Mouse (Mus musculus) MEL (cell line): Measurements from ENCODE around the gene Ppp1r9b. TPM values are rescaled to one million over a fixed set of nuclear protein-coding genes. Genes with fewer than 3 reads are reported as not detected.

Experiments used
- DNase-seq: peaks from one replicate; pipeline ENCODE4 v3.0.0; 2011; ENCODE audit warnings: low read depth, low spot score
- H3K27ac ChIP-seq: 2 replicates; pipeline ENCODE4 v1.5.1; 2012; ENCODE audit warnings: low read depth, mild to moderate bottlenecking, control low read depth, low read length, moderate library complexity; ENCODE audit not compliant: control insufficient read depth
- H3K27me3 ChIP-seq, 2 experiments: fragments of 150-350 bp in 1 of 2; sonication (generic) in 1 of 2; 2 replicates each; pipeline ENCODE4 v1.6.1; 2012; ENCODE audit warnings: low read length in 2 of 2, mild to moderate bottlenecking in 2 of 2, improper control_type of control experiment in 1 of 2, moderate library complexity in 1 of 2; ENCODE audit not compliant: insufficient read depth in 2 of 2, control insufficient read depth in 1 of 2
- H3K36me3 ChIP-seq, 2 experiments: 2 replicates each; pipeline ENCODE4 v1.6.1; 2012 to 2014; ENCODE audit warnings: low read length in 2 of 2, improper control_type of control experiment in 1 of 2, inconsistent platforms in 1 of 2, mild to moderate bottlenecking in 1 of 2; ENCODE audit not compliant: insufficient read depth in 2 of 2, control insufficient read depth in 1 of 2
- H3K4me1 ChIP-seq, 2 experiments: fragments of 150-350 bp in 1 of 2; sonication (generic) in 1 of 2; 2 replicates each; pipeline ENCODE4 v1.6.1; 2012; ENCODE audit warnings: low read length in 2 of 2, improper control_type of control experiment in 1 of 2, mild to moderate bottlenecking in 1 of 2; ENCODE audit not compliant: insufficient read depth in 2 of 2, control insufficient read depth in 1 of 2
- H3K4me3 ChIP-seq, 2 experiments: fragments of 150-350 bp in 1 of 2; sonication (generic) in 1 of 2; 2 replicates each; pipeline ENCODE4 v1.5.1; 2012; ENCODE audit warnings: low read depth in 2 of 2, low read length in 2 of 2, mild to moderate bottlenecking in 2 of 2, moderate library complexity in 2 of 2, control low read depth in 1 of 2, improper control_type of control experiment in 1 of 2; ENCODE audit not compliant: control insufficient read depth in 1 of 2, insufficient read depth in 1 of 2
- H3K79me2 ChIP-seq: 2 replicates; pipeline ENCODE4 v1.6.1; 2012; ENCODE audit warnings: mild to moderate bottlenecking, low read length, moderate library complexity; ENCODE audit not compliant: control insufficient read depth, poor library complexity, insufficient read depth
- H3K9ac ChIP-seq: 2 replicates; pipeline ENCODE4 v1.6.1; 2012; ENCODE audit warnings: low read depth, mild to moderate bottlenecking, control low read depth, low read length, moderate library complexity; ENCODE audit not compliant: control insufficient read depth, poor library complexity, severe bottlenecking
- H3K9me3 ChIP-seq: fragments of 150-350 bp; sonication (generic); replicated peaks from 2 replicates; pipeline ENCODE4 v1.6.1; 2012; ENCODE audit warnings: mild to moderate bottlenecking, low read length, improper control_type of control experiment, moderate library complexity; ENCODE audit not compliant: insufficient read depth
- BHLHE40 ChIP-seq: IDR thresholded peaks from 2 replicates; pipeline ENCODE4 v1.6.1; 2012; ENCODE audit warnings: low read depth, mild to moderate bottlenecking, inconsistent platforms, low read length, improper control_type of control experiment, borderline replicate concordance
- CHD2 ChIP-seq: IDR thresholded peaks from 2 replicates; pipeline ENCODE4 v1.6.1; 2011; ENCODE audit warnings: low read length, improper control_type of control experiment
- ELF1 ChIP-seq: IDR thresholded peaks from 2 replicates; pipeline ENCODE4 v1.6.1; 2014; ENCODE audit warnings: low read depth, mild to moderate bottlenecking, inconsistent platforms, low read length, improper control_type of control experiment, moderate library complexity
- JUND ChIP-seq: IDR thresholded peaks from 2 replicates; pipeline ENCODE4 v1.6.1; 2011; ENCODE audit warnings: low read depth, mild to moderate bottlenecking, improper control_type of control experiment, low read length
- MAX ChIP-seq: IDR thresholded peaks from 2 replicates; pipeline ENCODE4 v1.6.1; 2011; ENCODE audit warnings: low read length, improper control_type of control experiment
- POLR2AphosphoS2 ChIP-seq: IDR thresholded peaks from 2 replicates; pipeline ENCODE4 v1.6.1; 2011; ENCODE audit warnings: low read length, improper control_type of control experiment
- POLR2AphosphoS5 ChIP-seq: IDR thresholded peaks from 2 replicates; pipeline ENCODE4 v1.6.1; 2012; ENCODE audit warnings: low read depth, borderline replicate concordance, mild to moderate bottlenecking, inconsistent platforms, low read length, moderate library complexity, mixed read lengths
- RCOR1 ChIP-seq: IDR thresholded peaks from 2 replicates; pipeline ENCODE4 v1.6.1; 2012; ENCODE audit warnings: low read depth, mild to moderate bottlenecking, inconsistent platforms, low read length, improper control_type of control experiment
- TAL1 ChIP-seq: IDR thresholded peaks from 2 replicates; pipeline ENCODE4 v1.6.1; 2012; ENCODE audit warnings: mild to moderate bottlenecking, inconsistent platforms, low read length, moderate library complexity, mixed read lengths
- USF2 ChIP-seq, 2 experiments: IDR thresholded peaks; 2 replicates each; pipeline ENCODE4 v1.6.1; 2011 to 2012; ENCODE audit warnings: improper control_type of control experiment in 2 of 2, low read length in 2 of 2, borderline replicate concordance in 1 of 2, inconsistent platforms in 1 of 2, low read depth in 1 of 2, mild to moderate bottlenecking in 1 of 2; ENCODE audit not compliant: insufficient read depth in 1 of 2
- ZC3H11A ChIP-seq: IDR thresholded peaks from 2 replicates; pipeline ENCODE4 v1.6.1; 2012; ENCODE audit warnings: low read depth, mild to moderate bottlenecking, inconsistent platforms, low read length, improper control_type of control experiment
- ZMIZ1 ChIP-seq: IDR thresholded peaks from 2 replicates; pipeline ENCODE4 v1.6.1; 2012; ENCODE audit warnings: low read depth, mild to moderate bottlenecking, inconsistent platforms, low read length, improper control_type of control experiment, moderate library complexity
- polyA plus RNA-seq, 2 experiments: library from polyadenylated mRNA; stranded (reverse) in 1 of 2; unstranded in 1 of 2; fragments of >175 nt in 1 of 2; fragments of >200 nt in 1 of 2; gene quantifications; 2 replicates each; pipeline versions ENCODE4 v1.2.1 to v1.2.4; 2012; ENCODE audit warnings: low replicate concordance in 2 of 2, low read depth in 1 of 2; ENCODE audit not compliant: insufficient read length in 2 of 2, insufficient read depth in 1 of 2, missing spikeins in 1 of 2
- total RNA-seq: library from RNA; depleted of rRNA; stranded (reverse); fragments of 300-350 nt; gene quantifications from 2 replicates; pipeline ENCODE4 v1.2.3, GENCODE M21; 2012

The Ppp1r9b gene
- total and polyA plus RNA-seq, 3 experiments, result 47.0 to 169 (median 150) TPM

- H3K27ac ChIP-seq, result no peak overlapping the region
- DNase-seq, result no peak
- H3K79me2 ChIP-seq, result no peaks in the 10 kb centered on the region
- no peaks in the 10 kb centered on the region for H3K9me3 ChIP-seq
- TF ChIP-seq TAL1, result no peak
- no peak for TF ChIP-seq JUND
- TF ChIP-seq RCOR1, result no peak
- no peak for TF ChIP-seq BHLHE40
- TF ChIP-seq ELF1, result no peak
- TF ChIP-seq USF2 (IDR thresholded peaks at IDR 0.05; ENCODE audit: borderline replicate concordance in 1 of 2, insufficient read depth in 1 of 2, low read depth in 1 of 2, low read length in 2 of 2), result no peak
- no peak for TF ChIP-seq CHD2
- no peak overlapping the region for H3K9ac ChIP-seq
- H3K36me3 ChIP-seq, result peaks cover 0 to 2% of the 10 kb centered on the region in 2 experiments; a peak in 1 of 4 replicates
- no peak overlapping the region for H3K4me3 ChIP-seq
- no peaks in the 10 kb centered on the region for H3K27me3 ChIP-seq
- H3K4me1 ChIP-seq, result no peaks in the 10 kb centered on the region
Observed at GRCm38 (mm10) chr11:95024439-95025184, 33.8 kb downstream of the Ppp1r9b start.

GRCm38 (mm10) chr11:95025227-95026012 lies 34.6 kb downstream of the Ppp1r9b start:
- Histone ChIP-seq H3K27me3 (no peaks in the 10 kb centered on the region), H3K4me1 (no peaks in the 10 kb centered on the region), H3K4me3 (no peak overlapping the region), H3K79me2 (no peaks in the 10 kb centered on the region), H3K9me3 (no peaks in the 10 kb centered on the region), H3K27ac (no peak overlapping the region), H3K9ac (no peak overlapping the region), H3K36me3 (peaks cover 0 to 2% of the 10 kb centered on the region in 2 experiments; a peak in 1 of 4 replicates)
- TF ChIP-seq ZMIZ1, result no peak
- TF ChIP-seq BHLHE40, result no peak
- TF ChIP-seq ZC3H11A, result no peak
- 0 out of 2 replicates have a peak, but pooled peaks have one; percentile 66 for TF ChIP-seq POLR2AphosphoS5
- TF ChIP-seq POLR2AphosphoS2, result no peak
- TF ChIP-seq MAX, result no peak
- no peak for TF ChIP-seq RCOR1
- DNase-seq, result no peak
